Mouse (Mus musculus): ENCODE results near the gene Bicral. TPM values are rescaled to one million over a fixed set of nuclear protein-coding genes. Genes with fewer than 3 reads are reported as not detected.

The Bicral gene
- total and polyA plus RNA-seq, 3 experiments = 3.0 to 7.4 (median 5.9) TPM

DNA sequence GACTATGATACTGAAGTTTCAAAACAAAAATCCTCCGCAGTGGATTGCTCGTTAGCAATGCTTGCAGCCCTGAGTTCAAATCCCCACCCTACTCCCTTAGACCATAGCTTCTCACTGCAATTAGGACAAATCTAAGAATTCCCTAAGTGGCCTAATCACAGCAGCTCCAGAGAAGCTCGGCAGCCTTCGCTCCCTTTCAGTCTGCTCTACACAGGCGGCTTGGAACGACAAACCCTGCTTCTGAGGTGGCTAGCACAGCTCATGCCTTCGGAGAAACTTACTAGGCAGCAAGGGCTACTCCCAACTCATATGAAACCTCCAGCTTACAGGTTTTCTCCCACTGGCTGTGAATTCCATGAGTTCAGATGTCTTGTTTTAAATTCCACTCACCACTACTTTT lies 4.2 kb downstream of the Bicral start:
- Histone ChIP-seq H3K27ac (ENCODE audit: insufficient read depth, low read depth) (no peak overlapping the region), H3K4me1 (ENCODE audit: control insufficient read depth in 1 of 2, insufficient read depth in 2 of 2) (peaks cover 10 to 48% of the 10 kb centered on the region in 2 experiments), H3K9ac (ENCODE audit: insufficient read depth, low read depth) (no peak overlapping the region), H3K79me2 (replicated peaks; ENCODE audit: control insufficient read depth, extremely low read depth, insufficient read depth, poor library complexity, severe bottlenecking) (peaks cover 28% of the 10 kb centered on the region), H3K27me3 (replicated peaks) (no peaks in the 10 kb centered on the region), H3K4me3 (replicated peaks in 1 of 3; ENCODE audit: low read depth in 2 of 3, low read length in 2 of 3, poor library complexity in 1 of 3) (no peak overlapping the region), H3K4me2 (ENCODE audit: insufficient read depth, low read depth, poor library complexity, severe bottlenecking) (no peak overlapping the region), H3K36me3 (replicated peaks in 1 of 2; ENCODE audit: control insufficient read depth in 1 of 2, insufficient read depth in 1 of 2, low read length in 1 of 2) (peaks cover 0 to 13% of the 10 kb centered on the region in 2 experiments), H3K9me3 (replicated peaks; ENCODE audit: low read length) (no peaks in the 10 kb centered on the region)
- TF ChIP-seq CHD2 (IDR thresholded peaks at IDR 0.05; ENCODE audit: low read length) (no peak), ZC3H11A (IDR thresholded peaks at IDR 0.05; ENCODE audit: low read depth, low read length) (no peak), GABPA (IDR thresholded peaks at IDR 0.05; ENCODE audit: insufficient replicate concordance, low read depth, low read length) (no peak), USF2 (conservative IDR thresholded peaks at IDR 0.05; ENCODE audit: low read depth, low read length) (no peak), ZMIZ1 (IDR thresholded peaks at IDR 0.05; ENCODE audit: low read depth, low read length) (no peak), TCF12 (IDR thresholded peaks at IDR 0.05; ENCODE audit: low read depth, low read length) (no peak), POLR2AphosphoS2 (IDR thresholded peaks at IDR 0.05; ENCODE audit: low read depth, low read length) (no peak), MAX (IDR thresholded peaks at IDR 0.05; ENCODE audit: low read length) (no peak), ZKSCAN1 (IDR thresholded peaks at IDR 0.05; ENCODE audit: borderline replicate concordance, low read depth, low read length) (no peak), JUN (IDR thresholded peaks at IDR 0.05; ENCODE audit: insufficient read depth, low read depth, low read length) (no peak), EP300 (IDR thresholded peaks at IDR 0.05; ENCODE audit: low read length) (no peak), PAX5 (IDR thresholded peaks at IDR 0.05; ENCODE audit: low read length) (no peak), CHD1 (IDR thresholded peaks at IDR 0.05; ENCODE audit: low read depth, low read length) (no peak), MEF2A (IDR thresholded peaks at IDR 0.05; ENCODE audit: borderline replicate concordance, low read depth, low read length) (no peak)
- in situ Hi-C loops (cut with MboI; ENCODE audit: low pct_ligation_motif_present, low pct_unique_long_range_greater_than_20kb, low sequenced_read_pairs) = no loop called here
- no peak for DNase-seq (ENCODE audit: extremely low read depth)
- dilution Hi-C loops (cut with MboI; ENCODE audit: extremely low pct_ligation_motif_present, extremely low pct_unique_long_range_greater_than_20kb, low sequenced_read_pairs) = no loop called here

DNA sequence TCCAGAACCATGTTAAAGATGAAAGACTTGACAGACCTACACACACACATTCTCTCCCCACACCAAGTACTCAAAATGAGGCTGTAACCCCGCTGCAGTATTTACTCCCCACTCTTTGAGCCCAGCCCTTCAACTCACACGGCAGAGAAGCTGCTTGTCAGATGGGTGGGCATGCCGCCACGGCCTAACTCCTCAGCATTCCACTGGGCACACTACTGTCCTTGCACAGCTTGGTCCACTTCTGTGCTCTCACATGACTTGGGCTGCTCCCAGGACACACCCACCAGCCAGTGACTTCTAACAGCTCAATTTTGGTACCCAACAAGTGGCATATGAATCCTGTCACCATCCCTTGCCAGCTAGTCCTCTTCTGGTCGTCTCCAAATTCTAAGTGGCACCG lies 5.0 kb downstream of the Bicral start:
- no peak for DNase-seq (ENCODE audit: extremely low read depth)
- no peaks in the 10 kb centered on the region for H3K9me3 ChIP-seq (replicated peaks; ENCODE audit: low read length)
- no peak overlapping the region for H3K4me3 ChIP-seq (replicated peaks in 1 of 3; ENCODE audit: low read depth in 2 of 3, low read length in 2 of 3, poor library complexity in 1 of 3)
- 0 out of 2 replicates have a peak overlapping the region, but pooled peaks have one; percentile 7 for H3K4me2 ChIP-seq (ENCODE audit: insufficient read depth, low read depth, poor library complexity, severe bottlenecking)
- in situ Hi-C loops (cut with MboI; ENCODE audit: low pct_ligation_motif_present, low pct_unique_long_range_greater_than_20kb, low sequenced_read_pairs) (no loop called here), dilution Hi-C loops (cut with MboI; ENCODE audit: extremely low pct_ligation_motif_present, extremely low pct_unique_long_range_greater_than_20kb, low sequenced_read_pairs) (no loop called here)
- H3K79me2 ChIP-seq (replicated peaks; ENCODE audit: control insufficient read depth, extremely low read depth, insufficient read depth, poor library complexity, severe bottlenecking) = peaks cover 28% of the 10 kb centered on the region
- peaks cover 0 to 15% of the 10 kb centered on the region in 2 experiments for H3K36me3 ChIP-seq (replicated peaks in 1 of 2; ENCODE audit: control insufficient read depth in 1 of 2, insufficient read depth in 1 of 2, low read length in 1 of 2)
- H3K27ac ChIP-seq (ENCODE audit: insufficient read depth, low read depth) = peak overlapping the region; percentile 61
- TF ChIP-seq MYC (IDR thresholded peaks at IDR 0.05; ENCODE audit: low read depth, low read length) = no peak
- peak; percentile 29; the same call in 1 of the 2 replicates for TF ChIP-seq POLR2A (IDR thresholded peaks at IDR 0.05; ENCODE audit: low read depth, low read length)
- no peak for TF ChIP-seq NRF1 (IDR thresholded peaks at IDR 0.05; ENCODE audit: low read depth, low read length)
- TF ChIP-seq GABPA (IDR thresholded peaks at IDR 0.05; ENCODE audit: insufficient replicate concordance, low read depth, low read length) = no peak
- no peak for TF ChIP-seq MXI1 (IDR thresholded peaks at IDR 0.05; ENCODE audit: low read depth, low read length)
- no peak for TF ChIP-seq ZC3H11A (IDR thresholded peaks at IDR 0.05; ENCODE audit: low read depth, low read length)
- TF ChIP-seq BHLHE40 (IDR thresholded peaks at IDR 0.05; ENCODE audit: low read depth, low read length) = peak; percentile 37; the same call in 1 of the 2 replicates
- no peak for TF ChIP-seq IRF4 (IDR thresholded peaks at IDR 0.05; ENCODE audit: low read depth, low read length)
- no peak for TF ChIP-seq MEF2A (IDR thresholded peaks at IDR 0.05; ENCODE audit: borderline replicate concordance, low read depth, low read length)
- H3K27me3 ChIP-seq (replicated peaks) = no peaks in the 10 kb centered on the region
- peaks cover 13 to 54% of the 10 kb centered on the region in 2 experiments for H3K4me1 ChIP-seq (ENCODE audit: control insufficient read depth in 1 of 2, insufficient read depth in 2 of 2)
- no peak overlapping the region for H3K9ac ChIP-seq (ENCODE audit: insufficient read depth, low read depth)
